Mouse (Mus musculus) G1E (cell line): ENCODE results near the gene Sypl2. TPM values are rescaled to one million over a fixed set of nuclear protein-coding genes. Genes with fewer than 3 reads are reported as not detected.

Experiments used
- ATAC-seq: 2 replicates; pipeline ENCODE4 v1.8.0; 2016; ENCODE audit warnings: mild to moderate bottlenecking; ENCODE audit not compliant: insufficient number of reproducible peaks, poor library complexity, low FRiP score, severe bottlenecking; ENCODE audit errors: extremely low read depth
- DNase-seq: peaks from one replicate; pipeline ENCODE4 v3.0.0; 2012; ENCODE audit warnings: low spot score
- H3K27me3 ChIP-seq: 2 replicates; pipeline ENCODE4 v1.6.1; 2012; ENCODE audit warnings: mild to moderate bottlenecking, low read length, inconsistent platforms; ENCODE audit not compliant: insufficient read depth
- H3K36me3 ChIP-seq: replicated peaks from 2 replicates; pipeline ENCODE3; 2012; ENCODE audit warnings: mild to moderate bottlenecking, inconsistent platforms
- H3K4me1 ChIP-seq: 2 replicates; pipeline ENCODE4 v1.6.1; 2012; ENCODE audit warnings: low read depth, low read length, inconsistent platforms, mixed read lengths; ENCODE audit not compliant: insufficient read depth
- H3K4me3 ChIP-seq: 2 replicates; pipeline ENCODE4 v1.5.1; 2012; ENCODE audit warnings: low read depth, mild to moderate bottlenecking, inconsistent platforms, low read length, moderate library complexity, mixed read lengths
- H3K9me3 ChIP-seq: replicated peaks from 2 replicates; pipeline ENCODE4 v1.6.1; 2012; ENCODE audit warnings: inconsistent platforms
- CTCF ChIP-seq: IDR thresholded peaks from 2 replicates; pipeline ENCODE4 v1.5.1; 2012; ENCODE audit warnings: low read depth, low read length, inconsistent platforms, mixed read lengths
- GATA1 ChIP-seq: IDR thresholded peaks from 2 replicates; pipeline ENCODE4 v1.6.1; 2012; ENCODE audit warnings: borderline replicate concordance, low read length, inconsistent platforms, mixed read lengths
- GATA2 ChIP-seq: IDR thresholded peaks from 2 replicates; pipeline ENCODE4 v1.6.1; 2012; ENCODE audit warnings: low read depth, low read length, inconsistent platforms, borderline replicate concordance
- POLR2AphosphoS5 ChIP-seq: IDR thresholded peaks from 2 replicates; pipeline ENCODE4 v1.6.1; 2012; ENCODE audit warnings: low read depth, low read length, inconsistent platforms; ENCODE audit not compliant: insufficient replicate concordance
- TAL1 ChIP-seq: conservative IDR thresholded peaks from 2 replicates; pipeline ENCODE4 v1.6.1; 2012; ENCODE audit warnings: low read depth, low read length, inconsistent platforms, mixed read lengths
- polyA plus RNA-seq: library from polyadenylated mRNA; stranded (reverse); fragments of >175 nt; gene quantifications from 2 replicates; pipeline ENCODE4 v1.2.3, GENCODE M21; 2012
- total RNA-seq, 2 experiments: library from RNA; stranded (forward) in 1 of 2; stranded (reverse) in 1 of 2; fragments of 200-1000 nt in 1 of 2; fragments of >200 nt in 1 of 2; fragmentation: Nextera tagmentation in 1 of 2; gene quantifications; 2 replicates each; pipeline ENCODE4 v1.2.3; 2014 to 2017

The Sypl2 gene
- total RNA-seq (2014; fragmentation: Nextera tagmentation): not detected in 2 replicates
- total RNA-seq (2017): 0.06 and 0.11 TPM in 2 replicates
- polyA plus RNA-seq: not detected in 2 replicates

- no peaks in the 10 kb centered on the region for H3K36me3 ChIP-seq
- no peak for TF ChIP-seq GATA2
- TF ChIP-seq POLR2AphosphoS5: no peak
- TF ChIP-seq TAL1: no peak
- TF ChIP-seq CTCF: no peak
- TF ChIP-seq GATA1: no peak
- no peaks in the 10 kb centered on the region for H3K4me1 ChIP-seq
- H3K9me3 ChIP-seq: 0 out of 2 replicates have a peak, but pooled peaks cover 5% of the 10 kb centered on the region
- H3K27me3 ChIP-seq: peaks cover 23% of the 10 kb centered on the region
- ATAC-seq (no peak), DNase-seq (no peak)
- no peak within 1 kb of the TSS for H3K4me3 ChIP-seq
Measured at GRCm38 (mm10) chr3:108226558-108227350, at the start of gene Sypl2. TSS of gene Sypl2 (minus strand) at chr3:108226648.

- no peaks in the 10 kb centered on the region for H3K9me3 ChIP-seq
- H3K27me3 ChIP-seq: no peaks in the 10 kb centered on the region
- H3K4me1 ChIP-seq: peaks cover 28% of the 10 kb centered on the region
- DNase-seq (peak; percentile 43), ATAC-seq (peak; percentile 54)
- TF ChIP-seq POLR2AphosphoS5 (no peak), GATA1 (no peak), GATA2 (no peak), TAL1 (no peak), CTCF (no peak)
- H3K4me3 ChIP-seq: no peak overlapping the region; the same call in 1 of the 2 replicates
- H3K36me3 ChIP-seq: peaks cover 37% of the 10 kb centered on the region
Measured at GRCm38 (mm10) chr3:108259319-108259718, 32.9 kb upstream of the Sypl2 start.

GRCm38 (mm10) chr3:108257831-108258500 is 31.5 kb upstream of the Sypl2 start:
- Histone ChIP-seq H3K4me1 (peaks cover 25% of the 10 kb centered on the region), H3K4me3 (peak overlapping the region; percentile 85), H3K36me3 (peaks cover 35% of the 10 kb centered on the region), H3K9me3 (no peaks in the 10 kb centered on the region), H3K27me3 (no peaks in the 10 kb centered on the region)
- TF ChIP-seq GATA1 (no peak), CTCF (no peak), GATA2 (no peak), POLR2AphosphoS5 (no peak), TAL1 (no peak)
- ATAC-seq: no peak
- DNase-seq: no peak

GRCm38 (mm10) chr3:108256719-108257637 is 30.5 kb upstream of the Sypl2 start, which contains the start of gene Psma5:
TSS of gene Psma5 (plus strand) at chr3:108256926.
- no peaks in the 10 kb centered on the region for H3K9me3 ChIP-seq
- no peaks in the 10 kb centered on the region for H3K27me3 ChIP-seq
- peak; percentile 95 for DNase-seq
- peaks cover 25% of the 10 kb centered on the region for H3K4me1 ChIP-seq
- ATAC-seq: peak; percentile 96
- H3K36me3 ChIP-seq: peaks cover 27% of the 10 kb centered on the region
- no peak for TF ChIP-seq POLR2AphosphoS5
- TF ChIP-seq GATA2: no peak
- TF ChIP-seq TAL1: no peak
- no peak for TF ChIP-seq GATA1
- TF ChIP-seq CTCF: no peak
- peak within 1 kb of the TSS; percentile 85 for H3K4me3 ChIP-seq

GRCm38 (mm10) chr3:108246857-108247256 is 20.4 kb upstream of the Sypl2 start:
- H3K4me1 ChIP-seq: 0 out of 2 replicates have a peak, but pooled peaks cover 3% of the 10 kb centered on the region
- no peaks in the 10 kb centered on the region for H3K36me3 ChIP-seq
- DNase-seq (no peak), ATAC-seq (no peak)
- TF ChIP-seq POLR2AphosphoS5 (no peak), TAL1 (no peak), CTCF (no peak), GATA2 (no peak), GATA1 (no peak)
- H3K4me3 ChIP-seq: no peak overlapping the region
- no peaks in the 10 kb centered on the region for H3K9me3 ChIP-seq
- H3K27me3 ChIP-seq: no peaks in the 10 kb centered on the region; the same call in none of the 2 replicates
